Mouse (Mus musculus) granulocyte monocyte progenitor cell, adult 5-6 weeks (primary cell): ENCODE measurements at regions not wholly inside any gene's neighbourhood (a gene's known extent, or its start where the extent isn't known, plus 50 kb on each side); places are given as distances from the start of the nearest gene placed in this dataset.

ENCODE experiments used
- ATAC-seq: replicated peaks from 2 replicates; pipeline ENCODE4 v1.8.0; 2016; ENCODE audit warnings: mild to moderate bottlenecking, moderate TSS enrichment, inconsistent platforms; ENCODE audit not compliant: poor library complexity, severe bottlenecking

- peak; percentile 22; the same call in 1 of the 2 replicates for ATAC-seq
Observed at GRCm38 (mm10) chr1:4671237-4672019, 136.3 kb upstream of the Gm37988 start.

GRCm38 (mm10) chr1:4672344-4672743, 135.3 kb upstream of the Gm37988 start:
- no peak for ATAC-seq

- no peak for ATAC-seq
Observed at GRCm38 (mm10) chr1:4687605-4688004, 120.1 kb upstream of the Gm37988 start.

- ATAC-seq, result peak; percentile 70
Observed at GRCm38 (mm10) chr1:4689096-4689495, 118.6 kb upstream of the Gm37988 start.

GRCm38 (mm10) chr1:4703316-4703715, 104.4 kb upstream of the Gm37988 start:
- no peak for ATAC-seq

- no peak for ATAC-seq
Observed at GRCm38 (mm10) chr1:4706171-4706570, 101.5 kb upstream of the Gm37988 start.

GRCm38 (mm10) chr1:4722333-4722931, 85.3 kb upstream of the Gm37988 start:
- no peak for ATAC-seq
